Mouse (Mus musculus) ES-Bruce4 (cell line): ENCODE results near the gene Agps.
"Not testable (repeated sequence)": the region's sequence is repeated elsewhere in the genome, so short reads cannot be mapped to it uniquely, and the experiment has no call there.

ENCODE experiments used
- CTCF ChIP-seq: IDR thresholded peaks from one replicate; pipeline ENCODE4 v1.8.1; 2011; ENCODE audit warnings: low read depth, low read length
- EP300 ChIP-seq: IDR thresholded peaks from 2 replicates; pipeline ENCODE4 v1.6.1; 2011; ENCODE audit warnings: low read depth, low read length; ENCODE audit not compliant: insufficient read depth
- POLR2A ChIP-seq: IDR thresholded peaks from one replicate; pipeline ENCODE4 v1.8.1; 2011; ENCODE audit warnings: low read length; ENCODE audit not compliant: insufficient read depth

DNA sequence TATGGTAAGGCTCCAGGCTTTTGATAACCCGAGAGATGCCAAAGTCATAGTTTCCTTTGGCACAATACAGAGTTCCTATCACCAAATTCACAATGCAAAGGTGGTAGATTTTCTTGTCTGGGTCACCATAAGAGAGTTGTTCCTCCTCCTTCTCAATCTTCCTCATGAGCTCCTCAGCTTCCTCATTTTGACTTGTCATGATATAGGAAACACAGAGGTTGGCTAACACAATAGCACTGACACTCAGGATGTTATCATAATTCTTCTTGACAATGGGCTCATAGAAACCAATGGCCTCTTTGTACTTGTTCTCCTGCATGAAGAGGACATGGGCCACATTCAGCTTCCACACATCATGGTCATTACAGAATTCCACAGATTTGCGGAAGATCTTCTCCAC, 104.7 kb downstream of the Agps start:
- TF ChIP-seq CTCF, POLR2A, EP300: not testable (repeated sequence)
